Mouse (Mus musculus): ENCODE measurements around the gene Sgms2. TPM values are rescaled to one million over a fixed set of nuclear protein-coding genes. Genes with fewer than 3 reads are reported as not detected.

The Sgms2 gene
- polyA plus RNA-seq, 1 experiment: 0.04 TPM

GRCm38 (mm10) chr3:131489657-131490142 is 1.5 kb downstream of the Sgms2 start:
- Histone ChIP-seq H3K27me3 (replicated peaks) (peaks cover 55% of the 10 kb centered on the region), H3K36me3 (replicated peaks; ENCODE audit: low read length) (no peaks in the 10 kb centered on the region), H3K4me3 (replicated peaks) (peak overlapping the region; percentile 89), H3K9me3 (peaks cover 3% of the 10 kb centered on the region), H3K4me1 (peaks cover 14% of the 10 kb centered on the region)
- TF ChIP-seq GATA1 (IDR thresholded peaks at IDR 0.05; ENCODE audit: borderline replicate concordance, low read length): no peak
- no peak for TF ChIP-seq FLI1 (IDR thresholded peaks at IDR 0.05; ENCODE audit: low read length)

- no peak for TF ChIP-seq FLI1 (IDR thresholded peaks at IDR 0.05; ENCODE audit: low read length)
- TF ChIP-seq GATA1 (IDR thresholded peaks at IDR 0.05; ENCODE audit: borderline replicate concordance, low read length): no peak
- Histone ChIP-seq H3K4me3 (replicated peaks) (no peak overlapping the region), H3K4me1 (peaks cover 14% of the 10 kb centered on the region), H3K27me3 (replicated peaks) (peaks cover 52% of the 10 kb centered on the region), H3K9me3 (peaks cover 3% of the 10 kb centered on the region), H3K36me3 (replicated peaks; ENCODE audit: low read length) (no peaks in the 10 kb centered on the region)
These were observed 2.2 kb downstream of the Sgms2 start for GRCm38 (mm10) chr3:131488969-131489368.

GRCm38 (mm10) chr3:131488403-131488802 is 2.8 kb downstream of the Sgms2 start:
- H3K36me3 ChIP-seq (replicated peaks; ENCODE audit: low read length): no peaks in the 10 kb centered on the region
- peaks cover 52% of the 10 kb centered on the region for H3K27me3 ChIP-seq (replicated peaks)
- no peak overlapping the region for H3K4me3 ChIP-seq (replicated peaks)
- TF ChIP-seq FLI1 (IDR thresholded peaks at IDR 0.05; ENCODE audit: low read length) (no peak), GATA1 (IDR thresholded peaks at IDR 0.05; ENCODE audit: borderline replicate concordance, low read length) (no peak)
- H3K9me3 ChIP-seq: peaks cover 3% of the 10 kb centered on the region
- H3K4me1 ChIP-seq: peaks cover 14% of the 10 kb centered on the region

- Histone ChIP-seq H3K4me3 (replicated peaks) (no peak overlapping the region), H3K4me1 (peaks cover 10% of the 10 kb centered on the region), H3K36me3 (replicated peaks; ENCODE audit: low read length) (no peaks in the 10 kb centered on the region), H3K9me3 (peaks cover 8% of the 10 kb centered on the region), H3K27me3 (replicated peaks) (peaks cover 29% of the 10 kb centered on the region)
- TF ChIP-seq FLI1 (IDR thresholded peaks at IDR 0.05; ENCODE audit: low read length) (no peak), GATA1 (IDR thresholded peaks at IDR 0.05; ENCODE audit: borderline replicate concordance, low read length) (no peak)
These were observed 5.8 kb downstream of the Sgms2 start for GRCm38 (mm10) chr3:131485388-131485787.

- TF ChIP-seq GATA1 (IDR thresholded peaks at IDR 0.05; ENCODE audit: borderline replicate concordance, low read length): no peak
- TF ChIP-seq FLI1 (IDR thresholded peaks at IDR 0.05; ENCODE audit: low read length): no peak
- H3K9me3 ChIP-seq: peaks cover 14% of the 10 kb centered on the region
- H3K4me3 ChIP-seq (replicated peaks): no peak overlapping the region
- no peaks in the 10 kb centered on the region for H3K4me1 ChIP-seq
- H3K27me3 ChIP-seq (replicated peaks): peaks cover 12% of the 10 kb centered on the region
- no peaks in the 10 kb centered on the region for H3K36me3 ChIP-seq (replicated peaks; ENCODE audit: low read length)
These were observed 7.6 kb downstream of the Sgms2 start for GRCm38 (mm10) chr3:131483650-131484049.

- Histone ChIP-seq H3K9me3 (peaks cover 21% of the 10 kb centered on the region), H3K27me3 (replicated peaks) (peaks cover 5% of the 10 kb centered on the region), H3K36me3 (replicated peaks; ENCODE audit: low read length) (no peaks in the 10 kb centered on the region), H3K4me1 (no peaks in the 10 kb centered on the region), H3K4me3 (replicated peaks) (no peak overlapping the region)
- TF ChIP-seq GATA1 (IDR thresholded peaks at IDR 0.05; ENCODE audit: borderline replicate concordance, low read length) (no peak), FLI1 (IDR thresholded peaks at IDR 0.05; ENCODE audit: low read length) (no peak)
These were observed 9.1 kb downstream of the Sgms2 start for GRCm38 (mm10) chr3:131481976-131482712.

- no peak overlapping the region for H3K4me3 ChIP-seq (replicated peaks)
- no peaks in the 10 kb centered on the region for H3K4me1 ChIP-seq
- TF ChIP-seq FLI1 (IDR thresholded peaks at IDR 0.05; ENCODE audit: low read length) (no peak), GATA1 (IDR thresholded peaks at IDR 0.05; ENCODE audit: borderline replicate concordance, low read length) (no peak)
- H3K27me3 ChIP-seq (replicated peaks): peaks cover 2% of the 10 kb centered on the region
- H3K36me3 ChIP-seq (replicated peaks; ENCODE audit: low read length): no peaks in the 10 kb centered on the region
- H3K9me3 ChIP-seq: peaks cover 28% of the 10 kb centered on the region
These were observed 10.6 kb downstream of the Sgms2 start for GRCm38 (mm10) chr3:131480659-131481058.

GRCm38 (mm10) chr3:131479415-131479814 is 11.8 kb downstream of the Sgms2 start:
- Histone ChIP-seq H3K4me3 (replicated peaks) (no peak overlapping the region), H3K4me1 (no peaks in the 10 kb centered on the region), H3K27me3 (replicated peaks) (peaks cover 3% of the 10 kb centered on the region), H3K36me3 (replicated peaks; ENCODE audit: low read length) (no peaks in the 10 kb centered on the region), H3K9me3 (peaks cover 28% of the 10 kb centered on the region)
- TF ChIP-seq GATA1 (IDR thresholded peaks at IDR 0.05; ENCODE audit: borderline replicate concordance, low read length) (no peak), FLI1 (IDR thresholded peaks at IDR 0.05; ENCODE audit: low read length) (no peak)

- peaks cover 24% of the 10 kb centered on the region for H3K9me3 ChIP-seq
- H3K36me3 ChIP-seq (replicated peaks; ENCODE audit: low read length): no peaks in the 10 kb centered on the region
- no peak for TF ChIP-seq GATA1 (IDR thresholded peaks at IDR 0.05; ENCODE audit: borderline replicate concordance, low read length)
- no peak for TF ChIP-seq FLI1 (IDR thresholded peaks at IDR 0.05; ENCODE audit: low read length)
- peaks cover 3% of the 10 kb centered on the region for H3K27me3 ChIP-seq (replicated peaks)
- no peak overlapping the region for H3K4me3 ChIP-seq (replicated peaks)
- no peaks in the 10 kb centered on the region for H3K4me1 ChIP-seq
These were observed 15.2 kb downstream of the Sgms2 start for GRCm38 (mm10) chr3:131476002-131476401.

GRCm38 (mm10) chr3:131474526-131474925 is 16.7 kb downstream of the Sgms2 start:
- TF ChIP-seq GATA1 (IDR thresholded peaks at IDR 0.05; ENCODE audit: borderline replicate concordance, low read length) (no peak), FLI1 (IDR thresholded peaks at IDR 0.05; ENCODE audit: low read length) (no peak)

More at GRCm38 (mm10) chr3:131474526-131474925, 16.7 kb downstream of the Sgms2 start:
- H3K4me1 ChIP-seq: no peaks in the 10 kb centered on the region
- peaks cover 20% of the 10 kb centered on the region for H3K9me3 ChIP-seq
- peaks cover 3% of the 10 kb centered on the region for H3K27me3 ChIP-seq (replicated peaks)
- H3K4me3 ChIP-seq (replicated peaks): peak overlapping the region; percentile 5
- H3K36me3 ChIP-seq (replicated peaks; ENCODE audit: low read length): no peaks in the 10 kb centered on the region
